Mouse (Mus musculus): ENCODE results near the gene Gm21836.
"Not testable (repeated sequence)": the region's sequence is repeated elsewhere in the genome, so short reads cannot be mapped to it uniquely, and the experiment has no call there.

- not testable (repeated sequence) for TF ChIP-seq GATA1 (IDR thresholded peaks at IDR 0.05; ENCODE audit: low read depth, low read length); E2F4 (IDR thresholded peaks at IDR 0.05; ENCODE audit: borderline replicate concordance, low read depth, low read length); CTCF (IDR thresholded peaks at IDR 0.05 in 2 of 3, conservative IDR thresholded peaks at IDR 0.05 in 1 of 3; ENCODE audit: control insufficient read depth in 1 of 3, insufficient read depth in 1 of 3, low read depth in 2 of 3, low read length in 3 of 3, poor library complexity in 1 of 3, severe bottlenecking in 1 of 3); POLR2A (IDR thresholded peaks at IDR 0.05; ENCODE audit: control insufficient read depth in 1 of 2, insufficient read depth in 1 of 2, low read depth in 1 of 2, low read length in 2 of 2, poor library complexity in 1 of 2); TCF12 (IDR thresholded peaks at IDR 0.05; ENCODE audit: low read depth, low read length); KAT2A (conservative IDR thresholded peaks at IDR 0.05; ENCODE audit: low read depth, low read length)
Measured at GRCm38 (mm10) chr9:124493693-124494092, at the start of gene Gm21836.
